Mouse (Mus musculus): Measurements from ENCODE around the gene Vmn2r45. TPM values are rescaled to one million over a fixed set of nuclear protein-coding genes. Genes with fewer than 3 reads are reported as not detected.
"Not testable (repeated sequence)": the region's sequence is repeated elsewhere in the genome, so short reads cannot be mapped to it uniquely, and the experiment has no call there.

Gene Vmn2r45
- not detected in 2 replicates for polyA plus RNA-seq (2014; fragmentation: Nextera tagmentation; extraction: Ambion mirVana)

DNA sequence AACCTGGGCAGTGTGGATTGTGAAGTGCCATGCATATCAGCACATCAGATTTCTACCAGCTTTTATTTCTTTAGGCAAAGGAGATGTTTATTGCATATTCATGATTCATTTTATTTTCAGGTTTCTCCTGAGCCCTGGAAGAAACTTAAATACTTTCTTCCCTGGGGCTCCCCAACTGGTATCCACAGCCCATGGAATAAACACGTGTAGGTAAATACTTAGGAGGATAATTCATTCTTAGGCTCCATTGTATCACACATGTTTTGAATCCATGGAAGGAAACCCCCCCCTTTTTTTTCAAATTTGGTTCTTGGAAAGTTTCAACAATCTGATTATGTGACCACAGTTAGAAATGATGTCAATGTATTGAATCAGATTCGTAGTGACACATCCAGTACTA, at the start of gene Vmn2r45:
Vmn2r45 (minus strand) TSS at position 101 of the 400 bp plus-strand sequence.
- H3K36me3 ChIP-seq (ENCODE audit: control insufficient read depth, insufficient read depth, low read length); H3K27ac ChIP-seq (ENCODE audit: low read depth, low read length); H3K9ac ChIP-seq (ENCODE audit: low read depth, low read length); H3K9me3 ChIP-seq (ENCODE audit: control insufficient read depth, low read length); H3K4me3 ChIP-seq (ENCODE audit: low read depth, low read length); H3K4me2 ChIP-seq (replicated peaks; ENCODE audit: low read depth, low read length); ATAC-seq (ENCODE audit: low FRiP score); DNase-seq (ENCODE audit: low spot score); H3K27me3 ChIP-seq (ENCODE audit: control insufficient read depth, insufficient read depth, low read length); H3K4me1 ChIP-seq (replicated peaks; ENCODE audit: control insufficient read depth, insufficient read depth, low read length): not testable (repeated sequence)
- WGBS: 75% methylated on average over 1 of the region's 2 CpGs

Other genes starting within 250 kb of the Vmn2r45 start
- gene Vmn2r43, start 228.5 kb downstream of the Vmn2r45 start, polyA plus RNA-seq (2014; fragmentation: Nextera tagmentation; extraction: Ambion mirVana): not detected in 2 replicates
- gene Vmn2r44, start 105.7 kb downstream of the Vmn2r45 start, polyA plus RNA-seq (2014; fragmentation: Nextera tagmentation; extraction: Ambion mirVana): not detected in 2 replicates

Data from hindbrain, embryonic 11.5 days (tissue).